Mouse (Mus musculus): Measurements from ENCODE around the gene Snx20.

The Snx20 gene

GRCm38 (mm10) chr8:88604065-88605038 lies 31.6 kb downstream of the Snx20 start:
- peak; percentile 91 for DNase-seq (ENCODE audit: low read depth, low spot score)

GRCm38 (mm10) chr8:88603446-88603989 lies 32.4 kb downstream of the Snx20 start:
- no peak for DNase-seq (ENCODE audit: low read depth, low spot score)

- DNase-seq (ENCODE audit: low read depth, low spot score), result no peak
Measured at GRCm38 (mm10) chr8:88599491-88599890, 36.4 kb downstream of the Snx20 start.

GRCm38 (mm10) chr8:88598578-88598977 lies 37.4 kb downstream of the Snx20 start:
- DNase-seq (ENCODE audit: low read depth, low spot score), result no peak

GRCm38 (mm10) chr8:88596042-88596441 lies 39.9 kb downstream of the Snx20 start:
- no peak for DNase-seq (ENCODE audit: low read depth, low spot score)

GRCm38 (mm10) chr8:88593947-88594346 lies 42.0 kb downstream of the Snx20 start:
- no peak for DNase-seq (ENCODE audit: low read depth, low spot score)

GRCm38 (mm10) chr8:88590226-88590625 lies 45.7 kb downstream of the Snx20 start:
- no peak for DNase-seq (ENCODE audit: low read depth, low spot score)

GRCm38 (mm10) chr8:88588205-88588889 lies 47.6 kb downstream of the Snx20 start:
- DNase-seq (ENCODE audit: low read depth, low spot score), result no peak

- no peak for DNase-seq (ENCODE audit: low read depth, low spot score)
Measured at GRCm38 (mm10) chr8:88583863-88584262, 52.1 kb downstream of the Snx20 start.

- DNase-seq (ENCODE audit: low read depth, low spot score), result no peak
Measured at GRCm38 (mm10) chr8:88580785-88581184, 55.1 kb downstream of the Snx20 start.

GRCm38 (mm10) chr8:88579668-88580330 lies 56.1 kb downstream of the Snx20 start:
- no peak for DNase-seq (ENCODE audit: low read depth, low spot score)

GRCm38 (mm10) chr8:88579246-88579645 lies 56.7 kb downstream of the Snx20 start:
- no peak for DNase-seq (ENCODE audit: low read depth, low spot score)

GRCm38 (mm10) chr8:88578413-88579175 lies 57.3 kb downstream of the Snx20 start:
- no peak for DNase-seq (ENCODE audit: low read depth, low spot score)

- DNase-seq (ENCODE audit: low read depth, low spot score), result no peak
Measured at GRCm38 (mm10) chr8:88577666-88578065, 58.3 kb downstream of the Snx20 start.

Data from ZHBTc4 (cell line).